Mouse (Mus musculus) CD4-positive, CD25-positive, alpha-beta regulatory T cell, adult 9 weeks (primary cell): ENCODE data around the gene Stambpl1. TPM values are rescaled to one million over a fixed set of nuclear protein-coding genes. Genes with fewer than 3 reads are reported as not detected.

Source experiments
- polyA plus RNA-seq: library from polyadenylated mRNA; unstranded; fragments of 100-300 nt; shearing (Covaris generic); gene quantifications from one replicate; pipeline ENCODE4 v1.2.1, GENCODE M21; 2017

Gene Stambpl1
- 86.8 TPM for polyA plus RNA-seq

DNA sequence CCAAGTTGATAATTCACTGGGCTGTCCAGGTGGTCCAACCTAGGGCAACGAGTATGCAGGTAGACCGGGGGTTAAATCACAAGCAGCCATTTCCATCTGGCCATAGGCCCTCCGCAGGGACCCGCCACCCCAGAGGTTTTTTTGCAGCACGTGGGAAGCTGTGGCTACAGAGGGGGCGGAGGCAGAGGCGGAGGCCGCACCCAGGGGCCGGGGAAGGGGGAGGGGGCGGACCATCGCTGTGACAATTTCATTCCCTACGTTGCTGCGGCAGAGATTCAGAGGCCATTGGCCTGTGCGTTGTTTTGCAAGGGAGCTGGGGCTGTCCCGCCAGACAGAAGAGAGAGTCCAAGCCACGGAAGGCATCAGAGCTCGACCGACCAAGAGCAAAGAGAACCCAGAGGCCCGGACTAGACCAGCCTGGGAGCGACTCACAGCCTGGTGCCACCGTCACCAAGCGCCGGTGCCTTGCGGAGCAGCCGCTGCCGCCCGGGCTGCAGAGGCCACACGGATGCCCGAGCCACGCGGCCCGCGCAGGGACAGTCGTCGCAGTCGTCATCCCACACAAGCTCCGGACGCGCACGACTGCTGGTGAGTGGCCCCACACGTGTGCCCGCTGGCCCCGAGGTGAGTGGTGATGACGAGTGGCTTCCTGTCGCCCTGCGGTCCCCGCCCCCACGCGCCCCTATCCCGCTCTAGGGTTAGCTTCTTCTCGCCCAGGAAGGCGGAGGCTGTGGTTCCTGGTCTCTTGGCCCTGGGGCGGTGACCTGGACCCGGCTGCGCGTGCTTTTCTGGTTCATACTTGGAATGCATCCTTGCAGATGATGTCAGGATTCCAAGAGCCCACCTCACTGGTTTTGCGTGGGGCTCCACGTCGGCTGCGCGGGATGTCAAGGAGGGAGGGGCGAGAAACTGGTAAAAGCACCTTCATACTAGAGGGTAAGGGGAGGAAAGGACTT, at the start of gene Stambpl1:
Stambpl1 (plus strand) TSS at position 222 of the 956 bp plus-strand sequence.

DNA sequence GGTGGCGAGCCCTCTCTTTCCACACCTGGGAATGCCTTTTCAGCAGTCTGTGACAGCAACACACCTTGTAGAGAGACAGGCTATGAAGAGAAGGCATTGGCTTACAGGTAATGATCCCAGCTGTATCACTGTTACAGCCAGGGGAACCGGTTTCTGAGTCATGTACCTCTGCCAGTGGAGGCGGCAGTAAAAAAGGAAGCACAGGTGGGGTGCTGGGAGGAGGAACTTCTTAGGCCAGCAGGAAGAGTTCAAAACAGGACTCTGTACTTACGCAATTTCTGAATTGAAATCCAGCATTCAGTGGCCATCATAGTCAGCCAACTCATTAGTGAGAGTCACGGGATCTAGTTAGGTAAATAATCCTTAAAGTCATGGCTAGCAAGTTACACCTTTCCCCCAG, 26.1 kb upstream of the Stambpl1 start, which contains the start of gene Ankrd22:
Ankrd22 (minus strand) TSS at position 163 of the 400 bp plus-strand sequence.

DNA sequence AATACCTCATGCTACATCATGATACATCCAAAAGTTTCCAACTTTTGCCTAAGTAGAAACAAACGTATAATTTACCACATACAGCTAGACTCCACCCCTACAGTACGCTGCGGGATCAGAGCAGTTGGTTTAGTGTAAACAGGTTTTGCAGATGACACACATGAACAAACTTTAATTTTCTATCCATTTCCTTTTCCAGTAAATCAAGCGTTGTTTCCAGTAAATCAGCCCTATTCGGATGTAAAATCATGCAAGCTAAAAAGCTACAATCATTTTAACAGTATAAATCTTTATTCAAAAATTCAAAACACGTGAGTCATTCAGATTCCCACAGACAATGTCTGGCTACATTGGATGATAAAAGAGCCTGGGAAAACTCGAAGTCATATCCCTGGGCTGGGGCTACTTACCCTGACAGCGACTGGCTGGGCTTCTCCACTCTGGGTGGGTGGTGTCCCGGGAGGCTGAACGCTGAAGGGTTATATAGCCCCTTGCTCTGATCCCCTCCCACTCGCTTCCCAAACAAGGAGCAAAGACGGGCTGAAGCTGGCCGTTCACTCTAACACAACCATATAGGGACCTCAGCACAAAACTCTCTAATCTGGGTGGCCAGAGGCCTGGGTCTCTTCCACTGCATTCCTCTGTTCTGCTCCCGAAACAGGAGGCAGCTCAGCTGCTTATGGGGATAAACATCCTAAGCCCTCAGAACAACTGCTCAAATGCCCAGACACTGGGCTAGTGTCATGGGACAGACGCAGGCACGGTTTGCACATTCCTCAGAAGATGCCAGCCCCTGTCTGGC, 63.1 kb downstream of the Stambpl1 start, which contains the start of gene Acta2:
Acta2 (minus strand) TSS at position 711 of the 802 bp plus-strand sequence.

Other genes with a start within 250 kb of the Stambpl1 start
- gene Lipf, start 231.0 kb upstream of the Stambpl1 start, polyA plus RNA-seq: not detected
- not detected for gene Lipk, start 183.9 kb upstream of the Stambpl1 start, polyA plus RNA-seq
- not detected for gene Lipn, start 124.9 kb upstream of the Stambpl1 start, polyA plus RNA-seq
- gene Lipm, start 91.3 kb upstream of the Stambpl1 start, polyA plus RNA-seq: not detected
- gene Ankrd22, start 26.2 kb upstream of the Stambpl1 start, polyA plus RNA-seq: not detected
- gene Acta2, start 63.4 kb downstream of the Stambpl1 start, polyA plus RNA-seq: 0.36 TPM
- gene Fas, start 98.4 kb downstream of the Stambpl1 start, polyA plus RNA-seq: 106 TPM